Mouse (Mus musculus) midbrain, postnatal 0 days (tissue): Measurements from ENCODE around the gene Ralgps1. TPM values are rescaled to one million over a fixed set of nuclear protein-coding genes. Genes with fewer than 3 reads are reported as not detected.

Experiments
- ATAC-seq: fragments of 200-750 bp; cut with Nextera tagmentation; 2 replicates; pipeline ENCODE4 v1.8.0; 2017; ENCODE audit warnings: moderate number of reproducible peaks, mild to moderate bottlenecking, moderate TSS enrichment, moderate library complexity; ENCODE audit not compliant: low FRiP score
- DNase-seq: peaks from one replicate; pipeline ENCODE4 v3.0.0-alpha.2; 2015; ENCODE audit warnings: low spot score
- H3K27ac ChIP-seq: fragments of 300-500 bp; sonication (generic); 2 replicates; pipeline ENCODE4 v1.5.1; 2014; ENCODE audit warnings: low read depth, mild to moderate bottlenecking, low read length, mixed read lengths
- H3K27me3 ChIP-seq: fragments of 300-500 bp; sonication (generic); 2 replicates; pipeline ENCODE4 v1.6.1; 2014; ENCODE audit warnings: low read length, control low read depth, mixed read lengths; ENCODE audit not compliant: insufficient read depth
- H3K36me3 ChIP-seq: fragments of 300-500 bp; sonication (generic); 2 replicates; pipeline ENCODE4 v1.6.1; 2014; ENCODE audit warnings: low read length, control low read depth, mixed read lengths; ENCODE audit not compliant: insufficient read depth
- H3K4me1 ChIP-seq: fragments of 300-500 bp; sonication (generic); 2 replicates; pipeline ENCODE4 v1.6.1; 2014; ENCODE audit warnings: mild to moderate bottlenecking, control low read depth, antibody characterized with exemption, low read length, mixed read lengths; ENCODE audit not compliant: insufficient read depth
- H3K4me2 ChIP-seq: fragments of 300-500 bp; sonication (generic); 2 replicates; pipeline ENCODE4 v1.6.1; 2014; ENCODE audit warnings: low read depth, mild to moderate bottlenecking, low read length, mixed read lengths; ENCODE audit not compliant: poor library complexity, severe bottlenecking
- H3K4me3 ChIP-seq: fragments of 300-500 bp; sonication (generic); 2 replicates; pipeline ENCODE4 v1.5.1; 2014; ENCODE audit warnings: low read depth, mild to moderate bottlenecking, low read length, moderate library complexity
- H3K9ac ChIP-seq: fragments of 300-500 bp; sonication (generic); replicated peaks from 2 replicates; pipeline ENCODE4 v1.6.1; 2014; ENCODE audit warnings: mild to moderate bottlenecking, low read length, moderate library complexity, mixed read lengths; ENCODE audit not compliant: poor library complexity, severe bottlenecking
- H3K9me3 ChIP-seq: fragments of 300-500 bp; sonication (generic); 2 replicates; pipeline ENCODE4 v1.6.1; 2016; ENCODE audit warnings: low read length, control low read depth
- CTCF ChIP-seq: IDR thresholded peaks from 2 replicates; pipeline ENCODE4 v1.5.1; 2016; ENCODE audit warnings: antibody characterized with exemption, mild to moderate bottlenecking
- WGBS: fragments of 180-500 bp; shearing (Covaris S2); extraction: QIAGEN DNeasy Blood & Tissue Kit; methylation state at CpG from one replicate; pipeline ENCODE4 v1.1.7; 2014; 5-methylcytosine and 5-hydroxymethylcytosine counted together
- polyA plus RNA-seq: library from polyadenylated mRNA; unstranded; fragments of >200 nt; fragmentation: Nextera tagmentation; extraction: Ambion mirVana; gene quantifications from 2 replicates; pipeline ENCODE4 v1.2.1, GENCODE M21; 2015
- total RNA-seq: library from RNA; depleted of rRNA; stranded (reverse); fragments of >200 nt; gene quantifications from 2 replicates; pipeline ENCODE4 v1.2.3, GENCODE M21; 2014

Ralgps1 gene
- total and polyA plus RNA-seq, 2 experiments from 2014 or later = 26.4 to 74.6 TPM

GRCm38 (mm10) chr2:33137731-33138130 lies 233.6 kb downstream of the Ralgps1 start:
- Histone ChIP-seq H3K9ac (no peak overlapping the region), H3K36me3 (peaks cover 21% of the 10 kb centered on the region), H3K27ac (no peak overlapping the region), H3K27me3 (no peaks in the 10 kb centered on the region), H3K4me3 (no peak overlapping the region), H3K4me1 (no peaks in the 10 kb centered on the region), H3K4me2 (no peak overlapping the region), H3K9me3 (no peaks in the 10 kb centered on the region)
- DNase-seq (no peak), ATAC-seq (no peak)
- WGBS = 92% methylated on average over 4 of the region's 4 CpGs
- TF ChIP-seq CTCF = no peak

DNA sequence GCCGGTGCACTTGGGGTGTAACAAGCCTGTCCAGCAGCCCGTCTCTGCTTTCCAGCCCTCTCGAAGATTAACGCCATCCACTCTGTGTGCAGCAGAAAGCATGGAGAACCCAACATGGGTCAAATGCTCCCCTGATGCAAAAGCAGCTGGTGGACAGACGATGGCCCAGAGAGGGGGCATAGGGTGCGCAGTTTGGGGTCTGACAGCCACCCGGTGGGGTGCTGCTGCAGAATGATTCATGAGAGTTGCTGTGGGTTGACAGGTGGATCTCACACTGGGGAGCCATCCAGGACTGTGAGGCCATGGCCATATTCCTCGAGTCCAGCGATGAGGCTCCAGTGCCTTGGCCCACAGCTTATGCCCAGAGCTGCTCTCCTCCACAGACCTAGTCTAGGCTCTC lies 234.0 kb downstream of the Ralgps1 start:
- H3K36me3 ChIP-seq = peaks cover 21% of the 10 kb centered on the region
- H3K9ac ChIP-seq = no peak overlapping the region
- H3K4me1 ChIP-seq = no peaks in the 10 kb centered on the region
- DNase-seq (no peak), ATAC-seq (no peak; the same call in 1 of the 2 replicates)
- TF ChIP-seq CTCF = no peak
- no peaks in the 10 kb centered on the region for H3K9me3 ChIP-seq
- no peak overlapping the region for H3K27ac ChIP-seq
- no peak overlapping the region for H3K4me2 ChIP-seq
- no peaks in the 10 kb centered on the region for H3K27me3 ChIP-seq
- 88% methylated on average over 9 of the region's 9 CpGs for WGBS
- no peak overlapping the region for H3K4me3 ChIP-seq

DNA sequence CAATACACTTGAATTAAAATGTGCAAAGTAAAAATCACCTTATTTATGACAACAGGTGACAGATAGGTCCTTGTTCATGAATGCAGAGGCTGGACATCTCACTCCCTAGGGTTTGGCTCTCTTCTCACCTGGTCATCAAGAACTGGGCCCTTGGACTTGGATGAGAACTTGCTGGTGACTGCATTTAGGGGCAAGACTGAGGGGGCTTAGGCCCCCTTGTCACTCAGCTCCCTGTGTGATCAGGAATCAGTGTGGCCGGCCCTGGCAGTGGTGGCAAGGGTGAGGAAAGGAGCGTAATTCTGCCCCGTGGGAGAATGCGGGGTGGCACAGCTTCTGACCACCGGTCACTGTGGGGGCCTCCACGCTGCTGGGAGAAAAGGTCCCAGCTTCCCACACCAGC lies 234.9 kb downstream of the Ralgps1 start:
- WGBS = 90% methylated on average over 6 of the region's 6 CpGs

GRCm38 (mm10) chr2:33134766-33135490 lies 236.4 kb downstream of the Ralgps1 start:
- 77% methylated on average over 7 of the region's 7 CpGs for WGBS
- Histone ChIP-seq H3K4me3 (no peak overlapping the region), H3K27ac (no peak overlapping the region), H3K9ac (no peak overlapping the region), H3K4me2 (no peak overlapping the region), H3K27me3 (no peaks in the 10 kb centered on the region), H3K9me3 (no peaks in the 10 kb centered on the region), H3K36me3 (peaks cover 17% of the 10 kb centered on the region), H3K4me1 (peaks cover 2% of the 10 kb centered on the region; the same call in 1 of the 2 replicates)
- no peak for TF ChIP-seq CTCF
- DNase-seq = no peak
- no peak for ATAC-seq

More for the DNA sequence above, 234.9 kb downstream of the Ralgps1 start:
- no peak for TF ChIP-seq CTCF
- H3K27me3 ChIP-seq = no peaks in the 10 kb centered on the region
- no peak overlapping the region for H3K27ac ChIP-seq
- no peak for ATAC-seq
- no peaks in the 10 kb centered on the region for H3K9me3 ChIP-seq
- H3K4me1 ChIP-seq = no peaks in the 10 kb centered on the region; the same call in 1 of the 2 replicates
- H3K9ac ChIP-seq = no peak overlapping the region
- H3K4me2 ChIP-seq = no peak overlapping the region
- no peak overlapping the region for H3K4me3 ChIP-seq
- no peak for DNase-seq
- peaks cover 17% of the 10 kb centered on the region for H3K36me3 ChIP-seq

- 3% methylated on average over 7 of the region's 7 CpGs for WGBS
- Histone ChIP-seq H3K4me1 (peaks cover 10% of the 10 kb centered on the region; the same call in 1 of the 2 replicates), H3K27me3 (no peaks in the 10 kb centered on the region), H3K4me2 (no peak overlapping the region), H3K36me3 (peaks cover 9% of the 10 kb centered on the region), H3K4me3 (no peak overlapping the region), H3K9ac (no peak overlapping the region), H3K27ac (no peak overlapping the region), H3K9me3 (no peaks in the 10 kb centered on the region)
- no peak for DNase-seq
- no peak for ATAC-seq
- TF ChIP-seq CTCF = no peak
Observed at GRCm38 (mm10) chr2:33132306-33132705, 239.0 kb downstream of the Ralgps1 start.

DNA sequence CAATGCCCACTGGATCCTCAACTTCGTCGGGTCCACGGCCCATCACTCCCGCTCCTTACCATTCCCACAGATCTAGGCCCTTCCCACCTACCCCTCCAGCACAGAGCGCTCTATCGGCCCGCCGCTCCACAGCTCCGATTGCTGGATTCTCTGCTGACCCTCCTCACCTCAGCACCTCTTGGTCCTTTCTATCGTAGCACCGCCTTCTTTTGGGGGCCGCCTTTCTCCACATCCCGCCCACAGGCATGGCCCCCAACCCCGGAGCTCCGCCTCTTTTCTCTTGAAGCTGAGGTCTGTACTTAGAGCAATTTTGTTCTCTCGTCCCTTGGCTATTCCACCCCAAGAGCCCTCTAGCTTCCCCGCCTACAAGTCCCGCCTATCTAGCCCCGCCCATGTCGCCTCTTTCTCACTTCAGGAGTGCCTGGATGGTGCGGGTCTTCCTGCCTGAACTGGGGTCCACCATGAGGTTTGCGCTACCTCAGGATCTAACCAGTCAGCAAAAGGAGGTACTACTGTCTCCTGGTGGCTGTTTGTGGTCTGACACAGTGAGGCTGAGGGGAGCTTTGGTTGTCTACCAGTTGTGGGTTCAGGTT lies 239.7 kb downstream of the Ralgps1 start, which contains the start of gene Garnl3:
Garnl3 (minus strand) TSS at position 155 of the 593 bp plus-strand sequence.
- under 1% methylated on average over 22 of the region's 22 CpGs for WGBS
- peak within 1 kb of the TSS; percentile 74 for H3K4me3 ChIP-seq

More for the DNA sequence above, 239.7 kb downstream of the Ralgps1 start, which contains the start of gene Garnl3:
- Histone ChIP-seq H3K4me2 (peak within 1 kb of the TSS; percentile 95), H3K4me1 (peaks cover 10% of the 10 kb centered on the region; the same call in 1 of the 2 replicates), H3K9me3 (no peaks in the 10 kb centered on the region), H3K27me3 (no peaks in the 10 kb centered on the region), H3K36me3 (peaks cover 3% of the 10 kb centered on the region; the same call in 1 of the 2 replicates), H3K9ac (peak within 1 kb of the TSS; percentile 89), H3K27ac (peak within 1 kb of the TSS; percentile 58)
- ATAC-seq = peak; percentile 66
- DNase-seq = peak; percentile 69
- TF ChIP-seq CTCF = peak; percentile 83
